Mouse (Mus musculus) brain, embryonic 18.5 days (tissue): ENCODE measurements around the gene Trim12a.
"Not testable (repeated sequence)": the region's sequence is repeated elsewhere in the genome, so short reads cannot be mapped to it uniquely, and the experiment has no call there.

Source experiments
- DNase-seq: peaks from one replicate; pipeline ENCODE4 v3.0.0-alpha.2; 2012; ENCODE audit warnings: low read depth, low spot score

Gene Trim12a

GRCm38 (mm10) chr7:104315369-104316080 lies at the start of gene Trim12a:
TSS of gene Trim12a (minus strand) at chr7:104315466.
- DNase-seq, result not testable (repeated sequence)

GRCm38 (mm10) chr7:104353600-104353967 lies 38.3 kb upstream of the Trim12a start:
- DNase-seq, result no peak

GRCm38 (mm10) chr7:104352717-104353599 lies 37.7 kb upstream of the Trim12a start, which contains the start of gene Trim12c:
TSS of gene Trim12c (minus strand) at chr7:104353362.
- no peak for DNase-seq

GRCm38 (mm10) chr7:104348043-104348442 lies 32.8 kb upstream of the Trim12a start:
- DNase-seq, result not testable (repeated sequence)

- not testable (repeated sequence) for DNase-seq
Measured at GRCm38 (mm10) chr7:104340744-104341143, 25.5 kb upstream of the Trim12a start.

- not testable (repeated sequence) for DNase-seq
Measured at GRCm38 (mm10) chr7:104335547-104335946, 20.3 kb upstream of the Trim12a start.

GRCm38 (mm10) chr7:104329171-104329570 lies 13.9 kb upstream of the Trim12a start, which contains the start of gene Trim34b:
TSS of gene Trim34b (plus strand) at chr7:104329471.
- DNase-seq, result not testable (repeated sequence)

- DNase-seq, result no peak
Measured at GRCm38 (mm10) chr7:104322028-104322427, 6.8 kb upstream of the Trim12a start.

- no peak for DNase-seq
Measured at GRCm38 (mm10) chr7:104314796-104315353, 391 bp downstream of the Trim12a start.

GRCm38 (mm10) chr7:104291638-104292400 lies 23.4 kb downstream of the Trim12a start:
- DNase-seq, result no peak

GRCm38 (mm10) chr7:104290641-104291040 lies 24.6 kb downstream of the Trim12a start:
- DNase-seq, result no peak

- DNase-seq, result not testable (repeated sequence)
Measured at GRCm38 (mm10) chr7:104287576-104288443, 27.5 kb downstream of the Trim12a start, which contains the start of gene Trim5. TSS of gene Trim5 (minus strand) at chr7:104288094.

GRCm38 (mm10) chr7:104279361-104279760 lies 35.9 kb downstream of the Trim12a start:
- not testable (repeated sequence) for DNase-seq

- DNase-seq, result not testable (repeated sequence)
Measured at GRCm38 (mm10) chr7:104265335-104265734, 49.9 kb downstream of the Trim12a start.

GRCm38 (mm10) chr7:104260380-104260779 lies 54.9 kb downstream of the Trim12a start:
- DNase-seq, result not testable (repeated sequence)
